Mouse (Mus musculus): ENCODE results near the gene Egfem1. TPM values are rescaled to one million over a fixed set of nuclear protein-coding genes. Genes with fewer than 3 reads are reported as not detected.

Gene Egfem1
- polyA plus RNA-seq, 1 experiment: not detected

- no peaks in the 10 kb centered on the region for H3K27me3 ChIP-seq (ENCODE audit: control insufficient read depth, insufficient read depth, insufficient read length)
- no peaks in the 10 kb centered on the region for H3K79me2 ChIP-seq (ENCODE audit: control insufficient read depth, insufficient read depth)
- H3K36me3 ChIP-seq (ENCODE audit: control insufficient read depth, insufficient read depth): no peaks in the 10 kb centered on the region
- H3ac ChIP-seq (ENCODE audit: control insufficient read depth, insufficient read length): no peak overlapping the region
- no peak for TF ChIP-seq MYOG (IDR thresholded peaks at IDR 0.05; ENCODE audit: control insufficient read depth in 1 of 3, insufficient read depth in 1 of 3, insufficient read length in 2 of 3, low read depth in 2 of 3)
- no peak for TF ChIP-seq POLR2AphosphoS2 (IDR thresholded peaks at IDR 0.05; ENCODE audit: insufficient read length, low read depth)
- TF ChIP-seq TCF3 (IDR thresholded peaks at IDR 0.05; ENCODE audit: insufficient read length, low read depth): no peak
- TF ChIP-seq MAX (IDR thresholded peaks at IDR 0.05; ENCODE audit: low read depth): no peak
- no peak for TF ChIP-seq POLR2A (IDR thresholded peaks at IDR 0.05; ENCODE audit: insufficient read length, low read depth)
- TF ChIP-seq USF1 (IDR thresholded peaks at IDR 0.05; ENCODE audit: low read depth): no peak
- no peak for TF ChIP-seq REST (IDR thresholded peaks at IDR 0.05; ENCODE audit: insufficient read depth, insufficient read length)
- no peak for TF ChIP-seq CEBPB (IDR thresholded peaks at IDR 0.05; ENCODE audit: insufficient read depth, poor library complexity, severe bottlenecking)
- TF ChIP-seq MYOD1 (IDR thresholded peaks at IDR 0.05; ENCODE audit: control insufficient read depth in 1 of 3, insufficient read length in 2 of 3, low read depth in 2 of 3): no peak
- no peak for TF ChIP-seq SRF (IDR thresholded peaks at IDR 0.05; ENCODE audit: control insufficient read depth, insufficient read length, low read depth)
- no peak for TF ChIP-seq E2F4 (IDR thresholded peaks at IDR 0.05; ENCODE audit: insufficient read depth)
- TF ChIP-seq TCF12 (IDR thresholded peaks at IDR 0.05; ENCODE audit: insufficient read depth, poor library complexity, severe bottlenecking): no peak
- H3K4me3 ChIP-seq: no peak overlapping the region
- no peak overlapping the region for H3K4me2 ChIP-seq (ENCODE audit: low read depth)
Observed at GRCm38 (mm10) chr3:29525963-29526301, 444.1 kb downstream of the Egfem1 start.

GRCm38 (mm10) chr3:29539211-29539610, 457.4 kb downstream of the Egfem1 start:
- Histone ChIP-seq H3K79me2 (ENCODE audit: control insufficient read depth, insufficient read depth) (no peaks in the 10 kb centered on the region), H3K4me3 (no peak overlapping the region), H3K27me3 (ENCODE audit: control insufficient read depth, insufficient read depth, insufficient read length) (no peaks in the 10 kb centered on the region), H3K36me3 (ENCODE audit: control insufficient read depth, insufficient read depth) (no peaks in the 10 kb centered on the region), H3ac (ENCODE audit: control insufficient read depth, insufficient read length) (no peak overlapping the region), H3K4me2 (ENCODE audit: low read depth) (no peak overlapping the region)
- TF ChIP-seq TCF12 (IDR thresholded peaks at IDR 0.05; ENCODE audit: insufficient read depth, poor library complexity, severe bottlenecking) (no peak), MYOD1 (IDR thresholded peaks at IDR 0.05; ENCODE audit: control insufficient read depth in 1 of 3, insufficient read length in 2 of 3, low read depth in 2 of 3) (no peak), MAX (IDR thresholded peaks at IDR 0.05; ENCODE audit: low read depth) (no peak), REST (IDR thresholded peaks at IDR 0.05; ENCODE audit: insufficient read depth, insufficient read length) (no peak), TCF3 (IDR thresholded peaks at IDR 0.05; ENCODE audit: insufficient read length, low read depth) (no peak), MYOG (IDR thresholded peaks at IDR 0.05; ENCODE audit: control insufficient read depth in 1 of 3, insufficient read depth in 1 of 3, insufficient read length in 2 of 3, low read depth in 2 of 3) (no peak), POLR2A (IDR thresholded peaks at IDR 0.05; ENCODE audit: insufficient read length, low read depth) (no peak), SRF (IDR thresholded peaks at IDR 0.05; ENCODE audit: control insufficient read depth, insufficient read length, low read depth) (no peak), CEBPB (IDR thresholded peaks at IDR 0.05; ENCODE audit: insufficient read depth, poor library complexity, severe bottlenecking) (no peak), USF1 (IDR thresholded peaks at IDR 0.05; ENCODE audit: low read depth) (no peak), E2F4 (IDR thresholded peaks at IDR 0.05; ENCODE audit: insufficient read depth) (no peak), POLR2AphosphoS2 (IDR thresholded peaks at IDR 0.05; ENCODE audit: insufficient read length, low read depth) (no peak)

GRCm38 (mm10) chr3:29539902-29540301, 458.1 kb downstream of the Egfem1 start:
- TF ChIP-seq MYOG (IDR thresholded peaks at IDR 0.05; ENCODE audit: control insufficient read depth in 1 of 3, insufficient read depth in 1 of 3, insufficient read length in 2 of 3, low read depth in 2 of 3) (no peak), POLR2AphosphoS2 (IDR thresholded peaks at IDR 0.05; ENCODE audit: insufficient read length, low read depth) (no peak), MAX (IDR thresholded peaks at IDR 0.05; ENCODE audit: low read depth) (no peak), SRF (IDR thresholded peaks at IDR 0.05; ENCODE audit: control insufficient read depth, insufficient read length, low read depth) (no peak), REST (IDR thresholded peaks at IDR 0.05; ENCODE audit: insufficient read depth, insufficient read length) (no peak), CEBPB (IDR thresholded peaks at IDR 0.05; ENCODE audit: insufficient read depth, poor library complexity, severe bottlenecking) (no peak), TCF3 (IDR thresholded peaks at IDR 0.05; ENCODE audit: insufficient read length, low read depth) (no peak), E2F4 (IDR thresholded peaks at IDR 0.05; ENCODE audit: insufficient read depth) (no peak), TCF12 (IDR thresholded peaks at IDR 0.05; ENCODE audit: insufficient read depth, poor library complexity, severe bottlenecking) (no peak), POLR2A (IDR thresholded peaks at IDR 0.05; ENCODE audit: insufficient read length, low read depth) (no peak), USF1 (IDR thresholded peaks at IDR 0.05; ENCODE audit: low read depth) (no peak), MYOD1 (IDR thresholded peaks at IDR 0.05; ENCODE audit: control insufficient read depth in 1 of 3, insufficient read length in 2 of 3, low read depth in 2 of 3) (no peak)
- Histone ChIP-seq H3ac (ENCODE audit: control insufficient read depth, insufficient read length) (no peak overlapping the region), H3K4me3 (no peak overlapping the region), H3K27me3 (ENCODE audit: control insufficient read depth, insufficient read depth, insufficient read length) (no peaks in the 10 kb centered on the region), H3K4me2 (ENCODE audit: low read depth) (no peak overlapping the region), H3K36me3 (ENCODE audit: control insufficient read depth, insufficient read depth) (no peaks in the 10 kb centered on the region), H3K79me2 (ENCODE audit: control insufficient read depth, insufficient read depth) (no peaks in the 10 kb centered on the region)

- TF ChIP-seq USF1 (IDR thresholded peaks at IDR 0.05; ENCODE audit: low read depth): no peak
- no peak for TF ChIP-seq CEBPB (IDR thresholded peaks at IDR 0.05; ENCODE audit: insufficient read depth, poor library complexity, severe bottlenecking)
- TF ChIP-seq MYOG (IDR thresholded peaks at IDR 0.05; ENCODE audit: control insufficient read depth in 1 of 3, insufficient read depth in 1 of 3, insufficient read length in 2 of 3, low read depth in 2 of 3): no peak
- TF ChIP-seq TCF3 (IDR thresholded peaks at IDR 0.05; ENCODE audit: insufficient read length, low read depth): no peak
- no peak for TF ChIP-seq POLR2A (IDR thresholded peaks at IDR 0.05; ENCODE audit: insufficient read length, low read depth)
- TF ChIP-seq MYOD1 (IDR thresholded peaks at IDR 0.05; ENCODE audit: control insufficient read depth in 1 of 3, insufficient read length in 2 of 3, low read depth in 2 of 3): no peak
- no peak for TF ChIP-seq SRF (IDR thresholded peaks at IDR 0.05; ENCODE audit: control insufficient read depth, insufficient read length, low read depth)
- no peak for TF ChIP-seq E2F4 (IDR thresholded peaks at IDR 0.05; ENCODE audit: insufficient read depth)
- TF ChIP-seq POLR2AphosphoS2 (IDR thresholded peaks at IDR 0.05; ENCODE audit: insufficient read length, low read depth): no peak
- TF ChIP-seq REST (IDR thresholded peaks at IDR 0.05; ENCODE audit: insufficient read depth, insufficient read length): no peak
- no peak for TF ChIP-seq MAX (IDR thresholded peaks at IDR 0.05; ENCODE audit: low read depth)
- Histone ChIP-seq H3K27me3 (ENCODE audit: control insufficient read depth, insufficient read depth, insufficient read length) (no peaks in the 10 kb centered on the region), H3ac (ENCODE audit: control insufficient read depth, insufficient read length) (no peak overlapping the region), H3K4me2 (ENCODE audit: low read depth) (no peak overlapping the region), H3K79me2 (ENCODE audit: control insufficient read depth, insufficient read depth) (no peaks in the 10 kb centered on the region), H3K4me3 (no peak overlapping the region), H3K36me3 (ENCODE audit: control insufficient read depth, insufficient read depth) (no peaks in the 10 kb centered on the region)
Observed at GRCm38 (mm10) chr3:29541477-29542079, 459.8 kb downstream of the Egfem1 start.
